Mouse (Mus musculus) thymus, postnatal 10 days (tissue): Measurements from ENCODE around the gene Ergic1.

ENCODE experiments used
- DNase-seq, 2 experiments: peaks; one replicate each; pipeline ENCODE4 v3.0.0; 2021; ENCODE audit warnings: low spot score in 2 of 2

Gene Ergic1

DNA sequence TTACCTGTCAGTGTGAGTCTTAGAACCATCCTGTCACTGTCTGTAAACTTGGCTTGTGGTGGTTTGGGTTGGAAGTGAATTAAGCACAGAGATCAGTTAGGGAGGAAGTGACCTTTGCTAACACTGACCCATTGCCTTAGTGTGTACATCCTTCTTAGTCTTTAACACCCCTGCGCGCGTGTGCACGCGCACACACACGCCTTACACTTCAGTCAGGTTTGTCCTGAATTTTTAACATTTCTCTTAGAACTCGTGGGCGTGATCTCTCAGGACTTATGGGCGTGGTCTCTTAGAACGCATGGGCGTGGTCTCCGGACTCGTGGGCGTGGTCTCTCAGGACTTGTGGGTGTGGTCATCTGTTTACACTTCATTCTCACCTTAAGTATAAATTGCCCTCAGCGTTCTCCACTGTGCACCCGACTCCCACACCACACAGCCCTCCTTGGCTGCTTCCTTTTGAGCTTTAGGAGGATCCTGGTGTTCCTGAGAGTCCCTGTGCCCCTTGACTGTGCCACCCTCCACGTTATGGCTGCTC lies 39.7 kb downstream of the Ergic1 start:
- no peak for DNase-seq

DNA sequence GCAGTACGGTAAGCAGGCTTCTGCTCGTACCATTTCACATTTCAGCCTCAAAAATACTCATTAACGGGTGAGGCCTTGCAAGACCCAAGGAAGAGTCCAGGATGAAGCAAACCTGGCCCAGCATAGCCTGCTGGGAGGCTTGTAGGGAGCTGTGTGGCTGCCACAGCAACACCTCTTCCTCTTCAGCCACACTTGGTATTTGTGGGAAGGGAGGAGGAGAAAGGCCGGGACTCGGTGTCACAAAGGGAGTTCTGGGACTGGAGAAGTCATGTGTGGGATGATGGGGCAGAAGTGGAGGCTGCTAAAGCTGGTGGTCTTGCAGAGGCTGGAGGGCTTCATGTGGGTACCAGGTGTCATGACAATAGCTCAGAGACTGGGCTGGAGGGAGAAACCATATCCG lies 40.2 kb downstream of the Ergic1 start:
- no peak for DNase-seq

DNA sequence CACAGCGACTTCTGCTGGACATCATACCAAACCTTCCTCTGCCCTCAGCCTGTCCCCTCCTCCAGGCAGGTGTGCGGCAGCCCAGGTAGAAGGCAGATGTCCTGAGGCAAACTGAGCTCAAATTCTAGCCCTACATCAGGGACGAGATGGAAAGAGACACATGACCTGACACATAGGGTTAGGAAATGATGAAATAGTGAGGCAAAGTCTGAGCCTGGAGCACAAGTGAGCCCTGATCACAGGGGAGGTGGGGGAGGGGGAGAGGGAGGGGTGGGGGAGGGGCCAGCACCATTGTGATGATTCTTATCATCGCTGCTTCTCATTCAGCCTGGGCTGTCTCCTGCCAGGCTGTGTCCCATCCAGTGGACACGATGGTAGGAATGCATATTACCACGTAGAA lies 40.6 kb downstream of the Ergic1 start:
- DNase-seq, result no peak

DNA sequence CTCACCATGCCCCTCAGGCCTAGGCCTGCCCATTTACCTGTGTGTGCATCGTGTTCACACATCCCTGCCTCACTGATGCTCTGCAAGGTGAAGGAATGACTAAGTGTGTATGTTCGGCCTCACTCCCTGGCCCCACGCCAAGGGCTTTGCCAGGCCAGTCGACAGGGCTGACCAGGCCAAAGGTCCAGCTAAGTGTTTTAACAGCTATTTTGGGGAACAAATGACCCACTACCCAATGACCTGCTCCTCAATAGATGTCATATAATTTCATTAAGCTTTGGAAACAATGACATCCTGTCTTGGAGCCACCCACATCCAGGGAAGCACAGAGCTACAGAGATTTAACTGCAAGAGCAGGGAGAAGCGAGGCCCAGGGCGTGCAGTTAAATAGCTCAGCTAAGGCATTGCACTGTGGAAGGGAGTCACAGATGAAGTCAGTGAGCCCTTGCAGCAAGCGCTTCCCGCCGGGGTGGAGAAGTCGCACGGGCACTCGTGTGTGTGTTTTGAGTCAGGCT lies 41.1 kb downstream of the Ergic1 start:
- no peak for DNase-seq

DNA sequence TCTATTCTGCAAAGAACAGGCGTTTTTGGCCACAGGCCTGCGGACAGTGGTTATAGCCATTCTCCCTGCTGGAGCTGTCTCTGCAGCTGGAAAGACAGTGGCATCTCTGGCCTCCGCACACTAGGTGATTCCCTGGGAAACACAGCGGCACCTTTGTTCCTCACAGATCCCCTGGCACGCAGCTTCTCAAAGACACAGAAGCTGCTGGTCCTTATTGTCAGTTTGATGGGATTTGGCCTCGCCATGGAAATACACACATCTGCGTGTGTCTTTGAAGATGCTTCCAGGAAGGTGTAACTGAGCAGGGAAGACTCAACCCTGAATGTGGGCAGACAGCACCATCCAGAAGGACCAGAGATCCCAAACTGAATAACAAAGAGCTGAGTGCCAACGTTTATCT lies 42.0 kb downstream of the Ergic1 start:
- no peak for DNase-seq

DNA sequence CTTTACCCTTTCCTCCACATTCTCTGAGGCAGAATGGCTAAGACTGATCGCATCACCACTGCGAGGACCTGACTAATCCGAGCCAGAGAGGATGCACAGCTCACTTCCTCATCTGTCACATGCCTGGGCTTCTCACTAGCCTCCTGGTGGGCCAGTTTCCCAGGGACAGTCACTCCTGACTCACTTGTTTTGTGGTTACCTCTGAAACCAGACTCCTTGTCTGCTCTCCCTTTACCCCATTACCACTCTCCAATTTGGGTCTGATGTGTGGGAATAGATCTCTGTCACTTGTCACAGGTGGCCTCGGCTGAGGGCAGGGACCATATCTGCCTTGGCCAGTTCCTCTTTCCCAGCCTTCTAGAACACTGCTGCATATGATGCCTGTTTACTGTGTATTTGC lies 44.3 kb downstream of the Ergic1 start:
- no peak for DNase-seq

DNA sequence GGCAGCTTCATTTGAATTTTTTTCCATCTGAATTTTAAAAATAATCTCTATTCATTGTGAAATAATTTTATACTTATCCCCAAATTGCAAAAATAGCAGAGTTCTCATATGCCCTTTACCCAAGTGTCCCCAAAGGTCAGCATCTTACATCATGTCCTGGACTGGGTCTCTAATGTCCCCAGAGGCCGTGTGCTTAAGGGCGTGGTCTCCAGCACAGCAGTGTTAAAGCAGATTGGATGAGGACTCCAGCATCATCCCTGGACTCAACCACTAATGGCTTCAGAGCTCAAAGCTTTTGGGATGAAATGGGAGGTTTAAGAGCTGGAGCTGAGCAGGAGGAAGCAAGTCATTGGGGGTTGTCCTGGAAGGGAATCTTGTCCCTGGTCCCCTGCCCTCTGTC lies 45.2 kb downstream of the Ergic1 start:
- DNase-seq, result no peak

DNA sequence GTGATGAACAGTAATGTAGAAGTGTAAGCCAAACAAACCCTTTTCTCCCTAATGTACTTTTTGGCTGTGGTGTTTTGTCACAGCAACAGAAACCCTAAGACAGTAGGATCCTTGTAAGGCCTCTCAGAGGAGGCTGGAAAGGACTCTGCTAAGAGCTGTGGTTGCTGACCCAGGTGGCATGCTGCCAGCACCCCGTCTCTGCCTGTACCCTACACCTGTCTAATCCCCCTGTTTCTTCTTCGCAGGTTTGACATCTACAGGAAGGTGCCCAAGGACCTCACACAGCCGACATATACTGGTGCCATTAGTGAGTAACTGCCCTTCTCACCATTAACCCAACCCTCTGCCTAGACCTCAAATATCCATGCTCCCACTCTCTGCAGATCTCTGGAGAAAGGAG lies 47.1 kb downstream of the Ergic1 start:
- no peak for DNase-seq

DNA sequence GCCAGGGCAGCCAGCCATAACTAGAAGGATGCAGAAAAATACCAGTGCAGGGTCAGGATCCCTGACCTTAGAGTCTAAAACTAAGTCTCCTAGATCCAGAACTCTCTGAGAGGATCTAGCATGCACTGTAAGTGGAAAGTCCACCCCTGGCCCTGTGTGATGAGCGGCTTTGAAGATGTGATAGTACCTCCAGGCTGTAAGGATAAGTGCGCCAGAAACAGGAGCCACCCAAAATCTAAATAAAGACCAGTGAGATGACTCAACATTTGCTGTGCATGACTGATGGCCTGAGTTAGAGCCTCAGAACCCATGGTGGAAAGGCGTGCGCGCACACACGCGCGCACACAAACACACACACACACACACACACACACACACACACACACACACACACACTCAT lies 47.6 kb downstream of the Ergic1 start:
- DNase-seq, result no peak

DNA sequence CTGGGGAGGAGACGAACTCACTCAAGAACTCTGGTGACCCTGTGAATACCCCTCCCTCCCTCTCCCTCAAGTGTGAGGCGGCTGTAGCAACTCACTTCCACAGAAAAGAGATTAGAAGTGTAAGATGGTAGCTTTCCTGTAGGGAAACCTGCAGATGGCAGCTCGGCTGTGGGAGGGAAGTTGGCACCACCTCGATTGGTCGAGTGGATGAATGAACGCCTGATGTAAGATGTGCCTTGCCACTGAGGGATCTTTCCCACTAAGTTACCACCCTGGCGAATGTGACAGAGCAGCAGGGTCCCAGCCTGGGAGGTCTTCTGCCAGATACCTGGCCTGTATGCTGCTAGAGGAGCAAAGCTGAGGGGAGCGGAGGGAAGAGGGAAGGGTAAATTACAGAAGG lies 48.5 kb downstream of the Ergic1 start:
- DNase-seq, result no peak

DNA sequence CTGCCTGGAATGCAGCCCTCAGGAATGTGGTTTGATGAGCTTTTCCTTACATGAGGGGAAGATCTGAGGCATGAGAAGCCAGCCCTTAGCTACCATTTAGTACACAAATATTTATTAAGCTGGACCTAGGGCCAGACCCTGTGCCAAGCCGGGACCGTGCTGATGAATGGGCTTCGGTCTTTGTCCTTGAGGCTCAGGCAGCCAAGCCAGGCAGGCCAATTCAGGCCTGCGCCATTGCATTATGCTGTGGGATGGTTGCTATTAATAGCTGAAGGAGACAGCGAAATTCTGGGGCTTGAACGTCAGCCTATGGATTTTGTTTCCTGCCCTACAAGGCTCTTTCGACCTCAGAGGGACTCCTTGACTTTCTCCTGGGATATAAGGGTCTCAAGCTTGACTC lies 50.0 kb downstream of the Ergic1 start:
- DNase-seq, result no peak

DNA sequence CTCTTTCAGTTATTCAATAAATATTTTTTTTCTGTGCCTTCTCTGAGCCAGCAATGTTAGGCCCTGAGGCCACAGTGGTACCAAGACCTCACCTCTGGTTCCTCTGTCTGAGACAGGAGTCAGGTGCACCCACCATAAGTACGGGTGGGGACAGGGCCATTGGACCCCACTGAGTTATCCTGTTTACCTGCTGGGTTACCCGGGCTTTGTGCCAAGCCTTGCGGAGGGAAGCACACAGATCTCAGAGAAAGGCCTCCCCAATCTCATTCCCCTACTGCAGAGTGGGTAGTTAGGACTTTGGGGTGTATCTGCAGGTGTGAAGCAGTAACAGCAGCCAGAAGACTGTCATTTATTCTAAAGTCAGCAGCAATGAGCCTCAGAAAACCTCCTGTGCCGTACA lies 50.6 kb downstream of the Ergic1 start:
- no peak for DNase-seq

DNA sequence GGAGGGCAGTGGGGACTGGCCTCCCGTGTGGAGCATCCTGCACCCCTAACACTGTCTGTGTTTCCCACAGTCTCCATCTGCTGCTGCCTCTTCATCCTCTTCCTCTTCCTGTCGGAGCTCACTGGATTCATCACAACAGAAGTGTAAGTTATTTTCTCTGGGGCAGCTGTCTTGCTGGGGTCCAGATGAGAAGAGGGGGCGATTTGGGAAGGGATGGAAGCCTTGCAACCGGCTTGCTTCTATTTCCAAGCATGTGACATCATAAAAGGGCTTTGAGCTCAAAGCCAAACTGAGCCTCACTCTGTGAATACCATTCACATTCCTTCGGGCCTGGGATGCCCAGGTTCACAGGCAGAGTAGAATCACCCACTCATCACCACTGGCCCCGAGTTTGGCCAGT lies 53.0 kb downstream of the Ergic1 start:
- no peak for DNase-seq

DNA sequence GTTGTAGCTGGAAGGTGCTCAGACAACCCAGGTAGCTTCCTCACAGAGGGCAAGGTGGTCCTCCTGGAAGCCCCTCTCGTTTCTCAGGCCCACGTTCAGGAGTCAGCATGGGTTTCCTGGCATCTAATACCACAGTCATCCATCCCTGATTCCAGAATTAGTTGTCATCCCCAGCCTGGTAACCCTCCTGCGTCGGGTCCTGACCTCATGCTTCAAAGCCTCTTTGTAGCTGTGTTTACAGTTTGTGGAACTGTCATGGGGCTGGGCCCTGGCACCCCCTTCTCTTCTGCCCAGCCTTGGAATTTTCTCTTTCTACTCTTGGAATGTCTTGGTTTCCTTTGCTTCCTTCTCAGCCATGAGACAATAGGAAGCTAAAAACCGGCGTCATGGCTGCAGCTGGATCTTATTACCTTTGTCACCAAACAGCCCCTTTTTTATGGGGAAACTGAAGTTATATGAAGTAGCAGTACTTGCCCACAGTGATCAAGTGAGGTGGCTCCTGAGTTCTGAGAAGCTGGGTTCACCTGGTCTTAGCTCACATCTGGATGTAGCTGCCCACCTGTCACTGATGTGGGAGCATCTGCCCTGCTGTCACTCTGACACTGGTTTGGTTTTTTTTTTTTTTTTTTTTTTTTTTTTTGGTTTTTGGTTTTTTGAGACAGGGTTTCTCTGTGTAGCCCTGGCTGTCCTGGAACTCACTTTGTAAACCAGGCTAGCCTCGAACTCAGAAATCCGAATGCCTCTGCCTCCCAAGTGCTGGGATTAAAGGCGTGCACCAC lies 53.6 kb downstream of the Ergic1 start:
- DNase-seq, result no peak

DNA sequence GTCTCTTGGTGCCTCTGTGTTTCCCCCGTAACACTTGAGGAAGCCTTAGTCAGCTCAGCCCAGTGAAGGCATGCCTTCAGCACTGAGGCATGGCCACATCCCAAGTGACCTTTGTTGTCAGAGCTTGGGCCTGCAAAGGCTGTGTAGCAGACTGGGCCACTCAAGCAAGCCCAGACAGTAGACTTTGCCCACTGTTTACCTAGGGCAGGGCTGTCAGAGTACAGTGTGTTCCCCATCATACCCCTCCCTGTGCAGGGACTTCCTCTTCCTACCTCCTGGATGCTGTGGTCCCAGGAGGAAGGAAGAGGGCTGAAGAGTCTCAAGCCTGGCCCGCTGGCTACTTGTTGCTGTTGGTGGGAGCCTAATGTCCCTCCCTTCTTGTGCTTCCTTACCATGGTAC lies 55.4 kb downstream of the Ergic1 start:
- DNase-seq, result no peak

DNA sequence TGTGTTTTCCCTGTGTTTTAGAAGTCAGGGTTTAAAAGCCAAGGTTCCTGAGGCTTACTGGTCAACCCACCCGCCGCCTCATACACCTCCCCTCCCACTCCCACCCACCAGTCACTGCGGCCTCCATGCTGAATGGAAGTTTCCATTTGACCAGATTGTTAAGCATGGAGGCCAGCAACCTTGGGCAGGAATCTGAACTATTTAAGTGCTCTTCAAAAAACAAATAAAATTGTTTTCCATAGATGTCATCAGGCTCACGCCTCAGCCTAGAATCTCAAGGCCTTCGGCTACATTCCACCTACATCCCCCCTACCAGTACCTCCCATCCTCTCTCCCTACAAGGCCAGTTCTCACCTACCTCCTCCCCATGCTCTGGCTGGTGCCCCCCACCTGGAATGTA lies 57.2 kb downstream of the Ergic1 start:
- DNase-seq, result no peak

DNA sequence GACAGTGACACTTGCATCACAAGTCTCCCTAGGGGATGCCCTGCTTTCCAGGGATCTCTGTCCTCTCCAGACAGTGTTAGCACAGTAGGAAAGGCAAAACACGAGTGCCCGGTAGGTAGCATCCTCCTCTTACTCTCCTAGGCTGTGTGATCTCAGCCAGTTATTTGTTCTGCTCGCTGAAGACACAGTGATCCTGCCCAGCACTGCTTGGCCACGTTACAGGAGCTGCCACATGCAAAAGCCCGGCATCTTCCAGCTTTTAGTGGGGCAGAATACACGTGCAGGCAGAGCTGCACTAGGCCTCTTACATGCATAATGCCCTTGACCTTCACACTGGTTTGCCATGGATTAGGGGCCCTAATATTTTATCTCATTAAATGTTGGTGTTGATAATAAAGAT lies 58.3 kb downstream of the Ergic1 start:
- no peak for DNase-seq

DNA sequence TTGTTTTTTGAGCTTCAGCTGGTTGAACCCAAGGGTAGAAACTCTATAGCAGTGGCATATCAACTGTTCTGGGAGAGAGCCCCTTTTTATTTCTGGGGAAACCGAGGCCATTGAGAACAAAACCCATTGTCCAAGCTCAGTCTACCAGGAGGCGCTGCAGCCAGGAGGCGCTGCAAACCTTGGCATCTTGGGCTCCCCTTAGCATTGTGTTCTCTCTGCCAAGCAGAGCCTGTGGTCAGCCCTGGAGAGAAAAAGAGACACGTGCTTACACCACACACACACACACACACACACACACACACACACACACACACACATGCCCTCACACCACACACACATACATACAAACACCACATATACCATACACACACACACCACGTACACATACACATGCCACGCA lies 59.0 kb downstream of the Ergic1 start:
- DNase-seq, result no peak

DNA sequence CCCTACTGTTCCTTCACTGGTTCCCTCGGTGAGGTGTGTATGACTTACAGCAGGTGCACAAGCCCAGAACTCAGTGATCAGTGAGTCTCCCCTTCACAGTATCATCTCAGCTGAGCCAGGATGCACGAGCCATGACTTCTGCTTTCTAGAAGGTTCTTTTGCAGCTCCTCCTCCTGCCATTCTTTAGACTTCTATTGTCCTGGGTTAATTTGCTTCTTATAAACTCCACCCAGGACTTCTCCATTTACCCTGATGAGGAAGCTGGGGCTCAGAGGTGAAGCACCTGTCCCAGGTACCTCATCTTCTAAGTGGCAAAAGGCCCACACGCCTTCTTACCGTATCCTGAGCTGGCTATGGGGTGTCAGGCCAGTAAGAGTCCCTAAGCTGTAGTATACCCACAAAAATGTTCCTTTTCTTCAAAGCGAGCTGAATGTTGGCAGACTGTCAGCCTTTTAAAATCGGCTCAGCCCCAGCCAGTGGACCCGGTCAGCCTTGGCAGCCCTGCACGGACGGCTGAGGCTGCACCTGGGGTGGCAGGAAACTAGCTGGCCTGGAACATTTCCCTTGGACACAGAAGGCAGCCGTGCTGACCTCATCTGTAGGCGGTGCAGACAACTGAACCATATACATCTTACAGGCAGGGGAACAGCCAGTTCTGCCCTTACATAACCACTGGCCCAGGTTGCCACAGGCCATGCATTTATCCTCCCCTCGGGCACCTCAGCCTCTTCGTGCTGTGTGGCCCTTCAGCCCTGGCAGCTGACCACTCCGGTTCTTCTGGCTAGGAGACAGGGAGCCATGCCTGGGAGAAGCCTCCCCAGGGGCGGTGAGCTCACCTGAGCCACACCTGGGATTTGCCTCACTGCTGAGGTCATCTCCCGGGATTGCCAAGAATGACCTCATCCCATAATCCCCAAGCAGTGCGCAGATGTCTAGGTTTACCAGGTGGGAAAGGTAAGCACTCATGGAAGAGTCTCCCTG lies 59.8 kb downstream of the Ergic1 start:
- DNase-seq, result no peak

DNA sequence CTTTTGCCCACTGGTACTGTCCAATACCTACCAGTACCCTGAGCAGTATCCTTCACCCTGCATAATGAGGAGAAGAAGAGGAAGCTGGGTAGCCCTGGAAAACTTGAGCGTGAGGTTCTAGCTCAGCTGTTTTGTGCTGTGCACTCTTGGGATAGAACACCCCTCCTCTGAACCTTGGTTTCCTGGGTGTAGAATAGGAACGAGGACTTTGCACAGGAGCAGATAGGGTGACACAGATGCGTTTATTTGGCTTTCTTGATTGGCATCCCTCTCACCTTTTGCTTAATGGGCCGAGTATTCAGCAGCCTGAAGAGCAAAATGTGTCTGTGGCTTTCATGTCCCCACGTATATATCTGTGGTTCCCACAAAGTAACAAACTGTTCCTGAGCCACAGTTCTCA lies 60.6 kb downstream of the Ergic1 start:
- DNase-seq, result no peak

DNA sequence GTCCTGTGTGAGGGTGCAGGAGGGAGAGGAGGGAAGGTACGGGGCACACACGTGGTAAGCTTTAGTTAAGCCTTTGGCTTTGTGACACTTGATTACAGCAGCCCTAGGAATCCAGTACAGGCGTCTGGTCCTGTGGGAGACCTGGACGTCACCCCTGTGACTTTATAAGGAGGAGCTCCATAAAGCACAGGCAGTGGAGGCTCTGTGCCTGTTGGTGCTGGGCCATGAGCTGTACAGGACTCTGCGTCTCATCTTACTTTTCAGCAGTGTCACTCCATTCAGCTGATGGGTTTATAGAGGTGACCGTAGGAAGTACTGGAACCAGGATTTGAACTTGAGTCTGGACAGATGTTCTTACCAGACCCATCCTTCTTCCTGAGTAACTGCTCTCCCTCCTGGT lies 62.7 kb downstream of the Ergic1 start:
- DNase-seq, result no peak

DNA sequence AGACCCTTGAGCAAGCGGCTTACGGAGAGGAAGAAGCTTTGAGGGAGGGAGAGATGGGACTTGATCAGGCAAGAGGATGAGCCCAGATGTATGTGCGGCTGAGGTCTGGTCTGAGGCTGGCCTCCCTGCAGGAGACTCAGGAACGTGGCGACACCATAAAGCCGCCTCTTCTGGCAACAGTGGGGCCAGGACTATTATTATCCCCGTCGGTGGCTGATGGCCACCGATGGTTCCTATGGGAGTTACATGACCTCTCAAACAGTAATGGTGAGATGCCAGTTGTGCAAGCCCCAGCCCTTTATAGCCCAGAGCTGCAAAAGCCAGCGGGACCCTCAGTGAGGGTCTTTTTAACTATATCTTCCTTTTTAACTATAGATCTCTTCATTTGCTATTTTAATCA lies 63.7 kb downstream of the Ergic1 start:
- DNase-seq, result no peak
